Mouse (Mus musculus) adrenal gland, adult 2 months (tissue): Measurements from ENCODE around the gene Upk1b. TPM values are rescaled to one million over a fixed set of nuclear protein-coding genes. Genes with fewer than 3 reads are reported as not detected.

Experiments
- polyA plus RNA-seq: library from polyadenylated mRNA; depleted of rRNA; stranded (reverse); fragments of >200 nt; gene quantifications from 2 replicates; pipeline ENCODE4 v1.2.3, GENCODE M21; 2012; rRNA removed
- total RNA-seq, 2 experiments: library from RNA; stranded (reverse); gene quantifications; 2 replicates each; pipeline ENCODE4 v1.2.3; 2021

The Upk1b gene
- total and polyA plus RNA-seq, 3 experiments = 1.3 to 3.6 (median 1.8) TPM

Other genes starting within 250 kb of the Upk1b start
- gene Tmem39a, start 241.6 kb downstream of the Upk1b start, total RNA-seq = 10 to 100 TPM; 60.4 to 72.1 TPM
- 50.7 and 64.9 TPM in 2 replicates for gene Tmem39a, start 241.6 kb downstream of the Upk1b start, polyA plus RNA-seq
- 10 to 100 TPM; 19.1 to 23.8 TPM for gene Arhgap31, start 87.1 kb downstream of the Upk1b start, total RNA-seq
- gene Arhgap31, start 87.1 kb downstream of the Upk1b start, polyA plus RNA-seq = 7.4 and 7.7 TPM in 2 replicates
- gene B4galt4, start 58.1 kb downstream of the Upk1b start, total RNA-seq = 10 to 100 TPM in 1 of 2 experiments, 1 to 10 TPM in 1; 7.6 to 14.3 TPM
- gene B4galt4, start 58.1 kb downstream of the Upk1b start, polyA plus RNA-seq = 4.3 and 5.5 TPM in 2 replicates
- not detected for gene 4930435E12Rik, start 28.4 kb upstream of the Upk1b start, total RNA-seq
- gene 4930435E12Rik, start 28.4 kb upstream of the Upk1b start, polyA plus RNA-seq = not detected in 2 replicates
- gene Igsf11, start 92.3 kb upstream of the Upk1b start, total RNA-seq = 10 to 100 TPM in 1 of 2 experiments, 1 to 10 TPM in 1; 8.4 to 60.6 TPM
- gene Igsf11, start 92.3 kb upstream of the Upk1b start, polyA plus RNA-seq = 5.2 and 5.9 TPM in 2 replicates